Mouse (Mus musculus) liver, embryonic 16.5 days (tissue): ENCODE results near the gene Otop2. TPM values are rescaled to one million over a fixed set of nuclear protein-coding genes. Genes with fewer than 3 reads are reported as not detected.

Source experiments
- ATAC-seq: fragments of 200-750 bp; cut with Nextera tagmentation; 2 replicates; pipeline ENCODE4 v1.8.0; 2017; ENCODE audit warnings: low read depth, mild to moderate bottlenecking, moderate number of reproducible peaks, moderate library complexity
- H3K27ac ChIP-seq: fragments of 300-500 bp; sonication (generic); 2 replicates; pipeline ENCODE4 v1.5.1; 2014; ENCODE audit warnings: mild to moderate bottlenecking, low read length
- H3K27me3 ChIP-seq: fragments of 300-500 bp; sonication (generic); 2 replicates; pipeline ENCODE4 v1.6.1; 2014; ENCODE audit warnings: low read depth, low read length, mixed read lengths; ENCODE audit not compliant: control insufficient read depth, insufficient read depth
- H3K36me3 ChIP-seq: fragments of 300-500 bp; sonication (generic); 2 replicates; pipeline ENCODE4 v1.6.1; 2014; ENCODE audit warnings: mild to moderate bottlenecking; ENCODE audit not compliant: control insufficient read depth, insufficient read depth
- H3K4me1 ChIP-seq: fragments of 300-500 bp; sonication (generic); 2 replicates; pipeline ENCODE4 v1.6.1; 2014; ENCODE audit warnings: low read depth, low read length, mixed read lengths; ENCODE audit not compliant: control insufficient read depth
- H3K4me2 ChIP-seq: fragments of 300-500 bp; sonication (generic); 2 replicates; pipeline ENCODE4 v1.6.1; 2014; ENCODE audit warnings: low read depth, low read length, mixed read lengths
- H3K4me3 ChIP-seq: fragments of 300-500 bp; sonication (generic); 2 replicates; pipeline ENCODE4 v1.5.1; 2014; ENCODE audit warnings: low read depth, mild to moderate bottlenecking, low read length
- H3K9ac ChIP-seq: fragments of 300-500 bp; sonication (generic); 2 replicates; pipeline ENCODE4 v1.6.1; 2014; ENCODE audit warnings: low read depth, low read length
- H3K9me3 ChIP-seq: fragments of 300-500 bp; sonication (generic); replicated peaks from 2 replicates; pipeline ENCODE4 v1.6.1; 2016; ENCODE audit warnings: low read length; ENCODE audit not compliant: control insufficient read depth
- WGBS: fragments of 180-500 bp; shearing (Covaris S2); extraction: QIAGEN DNeasy Blood & Tissue Kit; methylation state at CpG from one replicate; pipeline ENCODE4 v1.1.7; 2014; ENCODE audit not compliant: insufficient replicate concordance; 5-methylcytosine and 5-hydroxymethylcytosine counted together
- polyA plus RNA-seq: library from polyadenylated mRNA; unstranded; fragments of >200 nt; fragmentation: Nextera tagmentation; extraction: Ambion mirVana; gene quantifications from 2 replicates; pipeline ENCODE4 v1.2.1, GENCODE M21; 2015

Otop2 gene
- polyA plus RNA-seq, 1 experiment from 2014 or later, result not detected

GRCm38 (mm10) chr11:115282723-115283485 lies 24.1 kb upstream of the Otop2 start:
- H3K4me2 ChIP-seq, result no peak overlapping the region
- H3K9ac ChIP-seq, result no peak overlapping the region
- no peaks in the 10 kb centered on the region for H3K36me3 ChIP-seq
- H3K4me1 ChIP-seq, result peaks cover 10% of the 10 kb centered on the region
- H3K9me3 ChIP-seq, result no peaks in the 10 kb centered on the region
- 73% methylated on average over 8 of the region's 8 CpGs for WGBS
- no peak overlapping the region for H3K27ac ChIP-seq
- ATAC-seq, result no peak
- H3K27me3 ChIP-seq, result no peaks in the 10 kb centered on the region
- no peak overlapping the region for H3K4me3 ChIP-seq

- no peak overlapping the region for H3K9ac ChIP-seq
- H3K4me3 ChIP-seq, result no peak overlapping the region
- H3K4me1 ChIP-seq, result peaks cover 7% of the 10 kb centered on the region
- H3K4me2 ChIP-seq, result no peak overlapping the region
- WGBS, result 69% methylated on average over 9 of the region's 9 CpGs
- H3K27me3 ChIP-seq, result no peaks in the 10 kb centered on the region
- no peak for ATAC-seq
- H3K27ac ChIP-seq, result no peak overlapping the region
- H3K9me3 ChIP-seq, result no peaks in the 10 kb centered on the region
- H3K36me3 ChIP-seq, result no peaks in the 10 kb centered on the region
Measured at GRCm38 (mm10) chr11:115283486-115283765, 23.5 kb upstream of the Otop2 start.

- H3K27ac ChIP-seq, result no peak overlapping the region
- no peak overlapping the region for H3K4me3 ChIP-seq
- no peak overlapping the region for H3K4me2 ChIP-seq
- no peaks in the 10 kb centered on the region for H3K9me3 ChIP-seq
- WGBS, result 71% methylated on average over 12 of the region's 12 CpGs
- no peak overlapping the region for H3K9ac ChIP-seq
- no peak for ATAC-seq
- no peaks in the 10 kb centered on the region for H3K36me3 ChIP-seq
- H3K4me1 ChIP-seq, result peaks cover 7% of the 10 kb centered on the region
- no peaks in the 10 kb centered on the region for H3K27me3 ChIP-seq
Measured at GRCm38 (mm10) chr11:115283891-115284620, 22.9 kb upstream of the Otop2 start.

GRCm38 (mm10) chr11:115285282-115285681 lies 21.7 kb upstream of the Otop2 start:
- no peak overlapping the region for H3K4me2 ChIP-seq

GRCm38 (mm10) chr11:115286201-115286993 lies 20.6 kb upstream of the Otop2 start:
- Histone ChIP-seq H3K4me2 (no peak overlapping the region), H3K9ac (no peak overlapping the region), H3K4me1 (peaks cover under 1% of the 10 kb centered on the region; the same call in 1 of the 2 replicates), H3K4me3 (no peak overlapping the region), H3K27me3 (no peaks in the 10 kb centered on the region), H3K36me3 (no peaks in the 10 kb centered on the region), H3K9me3 (no peaks in the 10 kb centered on the region), H3K27ac (no peak overlapping the region)
- ATAC-seq, result no peak
- WGBS, result 59% methylated on average over 19 of the region's 19 CpGs

More at GRCm38 (mm10) chr11:115285282-115285681, 21.7 kb upstream of the Otop2 start:
- H3K27me3 ChIP-seq, result no peaks in the 10 kb centered on the region
- no peaks in the 10 kb centered on the region for H3K36me3 ChIP-seq
- no peaks in the 10 kb centered on the region for H3K4me1 ChIP-seq
- H3K9me3 ChIP-seq, result no peaks in the 10 kb centered on the region
- H3K9ac ChIP-seq, result no peak overlapping the region
- 19% methylated on average over 4 of the region's 4 CpGs for WGBS
- no peak for ATAC-seq
- H3K27ac ChIP-seq, result no peak overlapping the region
- no peak overlapping the region for H3K4me3 ChIP-seq

GRCm38 (mm10) chr11:115287386-115287785 lies 19.6 kb upstream of the Otop2 start:
- Histone ChIP-seq H3K4me1 (peaks cover 5% of the 10 kb centered on the region), H3K9me3 (no peaks in the 10 kb centered on the region), H3K27ac (no peak overlapping the region), H3K4me2 (no peak overlapping the region), H3K9ac (no peak overlapping the region), H3K4me3 (no peak overlapping the region), H3K27me3 (no peaks in the 10 kb centered on the region), H3K36me3 (no peaks in the 10 kb centered on the region)
- WGBS, result 68% methylated on average over 5 of the region's 5 CpGs
- ATAC-seq, result peak; percentile 28; the same call in 1 of the 2 replicates

GRCm38 (mm10) chr11:115288305-115288704 lies 18.7 kb upstream of the Otop2 start:
- Histone ChIP-seq H3K4me1 (peaks cover 5% of the 10 kb centered on the region), H3K4me3 (no peak overlapping the region), H3K27ac (no peak overlapping the region), H3K9me3 (no peaks in the 10 kb centered on the region), H3K36me3 (no peaks in the 10 kb centered on the region), H3K27me3 (no peaks in the 10 kb centered on the region), H3K4me2 (no peak overlapping the region), H3K9ac (no peak overlapping the region)
- 64% methylated on average over 2 of the region's 2 CpGs for WGBS
- ATAC-seq, result no peak

- Histone ChIP-seq H3K9ac (no peak overlapping the region), H3K27ac (no peak overlapping the region), H3K36me3 (no peaks in the 10 kb centered on the region; the same call in 1 of the 2 replicates), H3K9me3 (no peaks in the 10 kb centered on the region), H3K4me3 (no peak overlapping the region), H3K27me3 (no peaks in the 10 kb centered on the region), H3K4me1 (peaks cover 5% of the 10 kb centered on the region), H3K4me2 (no peak overlapping the region)
- ATAC-seq, result no peak
- WGBS, result 52% methylated on average over 8 of the region's 8 CpGs
Measured at GRCm38 (mm10) chr11:115289885-115290284, 17.1 kb upstream of the Otop2 start.
